Mouse (Mus musculus) embryo, embryonic 9.5 days (tissue): ENCODE data around the gene Cyp2d12.
"Not testable (repeated sequence)": the region's sequence is repeated elsewhere in the genome, so short reads cannot be mapped to it uniquely, and the experiment has no call there.

Experiments used
- DNase-seq: peaks from one replicate; pipeline ENCODE4 v3.0.0-alpha.2; 2017; ENCODE audit errors: extremely low spot score

The Cyp2d12 gene

DNA sequence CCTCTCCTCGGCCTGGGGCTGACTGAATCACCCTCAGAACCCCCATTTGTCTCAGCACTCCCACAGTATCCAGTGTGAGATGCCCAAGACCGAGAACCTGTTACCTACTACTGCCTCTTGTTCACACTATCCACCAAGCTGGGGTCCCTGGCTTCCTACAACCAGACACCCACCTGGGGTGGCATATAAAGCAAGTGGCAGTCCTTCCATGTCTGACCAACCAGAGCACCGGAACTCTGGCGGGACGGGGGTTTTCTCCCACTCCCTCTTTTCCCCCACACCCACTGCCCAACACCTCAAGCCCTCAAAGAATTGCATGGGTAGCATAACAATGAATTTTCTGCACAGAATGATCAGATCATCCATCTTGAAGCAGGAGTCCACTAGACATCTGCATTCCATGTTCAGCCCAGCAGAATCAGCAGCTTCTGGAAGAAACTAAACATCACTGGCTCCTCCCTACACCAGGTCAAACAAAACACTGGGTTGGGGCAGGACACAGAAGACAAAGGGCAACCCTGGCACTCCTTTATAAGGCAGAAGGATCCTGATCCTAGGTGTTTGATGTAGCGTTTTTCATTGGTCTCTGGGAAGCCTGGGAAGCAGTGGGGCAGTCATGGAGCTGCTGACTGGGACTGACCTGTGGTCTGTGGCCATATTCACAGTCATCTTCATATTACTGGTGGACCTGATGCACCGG, at the start of gene Cyp2d12:
Cyp2d12 (plus strand) TSS at position 542 of the 700 bp plus-strand sequence.
- no peak for DNase-seq

GRCm38 (mm10) chr15:82506971-82507370, 47.9 kb upstream of the Cyp2d12 start:
- DNase-seq, result no peak

DNA sequence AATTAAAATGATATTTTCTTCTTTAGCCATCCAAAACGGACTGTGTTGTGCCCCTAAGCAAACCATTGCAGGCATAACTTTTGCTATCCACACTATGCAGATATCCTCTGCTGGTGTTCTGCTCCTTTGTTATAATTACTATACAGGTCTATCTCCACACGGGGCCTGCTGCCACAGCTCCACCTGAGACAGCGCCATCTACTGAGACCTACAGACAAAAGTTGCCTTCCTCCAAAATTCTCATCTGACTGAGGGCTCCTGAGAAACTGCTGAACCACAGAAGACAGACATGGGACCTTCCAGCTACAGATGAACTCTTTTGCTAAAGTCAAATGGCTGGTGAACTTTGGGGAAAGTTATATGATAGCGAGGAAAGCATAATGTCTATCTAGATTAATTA, 47.1 kb upstream of the Cyp2d12 start:
- DNase-seq, result not testable (repeated sequence)

DNA sequence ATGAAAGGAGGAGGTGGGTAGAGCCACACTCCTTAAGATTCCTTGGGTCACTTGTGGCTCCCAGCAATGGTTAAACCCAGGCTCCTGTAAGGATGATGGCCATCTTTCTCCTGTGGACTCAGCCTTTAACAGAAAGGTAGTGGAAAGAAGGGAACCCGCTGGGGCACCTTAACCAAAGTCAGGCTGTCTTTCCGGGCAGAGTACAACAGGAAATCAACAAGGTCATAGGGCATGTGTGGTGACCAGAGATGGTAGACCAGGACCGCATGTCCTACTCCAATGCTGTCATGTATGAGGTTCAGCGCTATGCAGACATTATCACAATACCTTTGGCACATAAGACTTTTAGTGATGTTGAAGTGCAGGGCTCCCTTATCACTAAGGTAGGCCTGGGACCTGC, 45.4 kb upstream of the Cyp2d12 start:
- not testable (repeated sequence) for DNase-seq

GRCm38 (mm10) chr15:82510500-82510899, 44.4 kb upstream of the Cyp2d12 start:
- DNase-seq, result not testable (repeated sequence)

DNA sequence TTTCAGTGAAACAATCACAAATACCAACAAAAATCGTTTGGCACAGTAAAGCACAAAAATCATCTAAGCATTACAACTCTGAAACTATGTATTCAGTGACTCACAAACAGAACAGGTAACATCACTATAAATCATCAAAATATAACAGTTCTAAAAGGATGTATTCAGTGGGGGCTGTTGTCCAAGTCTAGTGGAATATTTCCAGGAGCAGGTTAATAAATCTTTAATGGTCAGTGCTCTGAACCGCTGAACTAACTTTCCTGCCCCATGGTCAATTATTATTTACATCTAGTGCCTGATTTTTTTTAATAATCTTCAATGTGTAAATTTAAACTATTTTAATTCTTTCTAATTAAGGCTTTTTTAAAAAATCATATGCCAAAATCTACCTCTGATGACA, 42.8 kb upstream of the Cyp2d12 start:
- DNase-seq, result not testable (repeated sequence)

- DNase-seq, result not testable (repeated sequence)
Measured at GRCm38 (mm10) chr15:82516174-82516573, 38.7 kb upstream of the Cyp2d12 start.

GRCm38 (mm10) chr15:82527371-82527770, 27.5 kb upstream of the Cyp2d12 start:
- DNase-seq, result not testable (repeated sequence)

GRCm38 (mm10) chr15:82532721-82533120, 22.2 kb upstream of the Cyp2d12 start:
- DNase-seq, result not testable (repeated sequence)

DNA sequence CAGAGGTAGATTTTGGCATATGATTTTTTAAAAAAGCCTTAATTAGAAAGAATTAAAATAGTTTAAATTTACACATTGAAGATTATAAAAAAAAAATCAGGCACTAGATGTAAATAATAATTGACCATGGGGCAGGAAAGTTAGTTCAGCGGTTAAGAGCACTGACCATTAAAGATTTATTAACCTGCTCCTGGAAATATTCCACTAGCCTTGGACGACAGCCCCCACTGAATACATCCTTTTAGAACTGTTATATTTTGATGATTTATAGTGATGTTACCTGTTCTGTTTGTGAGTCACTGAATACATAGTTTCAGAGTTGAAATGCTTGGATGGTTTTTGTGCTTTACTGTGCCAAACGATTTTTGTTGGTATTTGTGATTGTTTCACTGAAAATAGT, 11.9 kb upstream of the Cyp2d12 start:
- DNase-seq, result not testable (repeated sequence)

- not testable (repeated sequence) for DNase-seq
Measured at GRCm38 (mm10) chr15:82544561-82544960, 10.3 kb upstream of the Cyp2d12 start.

DNA sequence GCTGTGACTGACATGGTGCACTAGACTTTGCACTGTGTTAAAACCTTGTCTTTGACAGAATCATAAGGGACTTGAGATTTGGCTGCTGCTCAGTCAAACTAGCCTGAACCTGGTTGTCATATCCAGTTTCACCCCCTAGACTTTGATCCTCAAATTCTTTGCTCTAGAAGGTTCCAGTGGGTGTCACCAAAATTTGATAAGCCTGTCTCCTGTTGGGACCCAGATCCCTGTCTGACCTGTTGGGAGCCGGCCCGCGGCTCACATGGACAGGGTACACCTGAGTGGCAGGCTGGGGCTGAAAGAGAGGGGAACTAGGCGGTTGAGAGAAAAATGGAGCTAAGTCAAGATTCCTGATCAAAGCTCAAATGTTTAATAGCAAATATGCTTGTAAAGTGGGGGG, 7.1 kb upstream of the Cyp2d12 start:
- DNase-seq, result not testable (repeated sequence)

DNA sequence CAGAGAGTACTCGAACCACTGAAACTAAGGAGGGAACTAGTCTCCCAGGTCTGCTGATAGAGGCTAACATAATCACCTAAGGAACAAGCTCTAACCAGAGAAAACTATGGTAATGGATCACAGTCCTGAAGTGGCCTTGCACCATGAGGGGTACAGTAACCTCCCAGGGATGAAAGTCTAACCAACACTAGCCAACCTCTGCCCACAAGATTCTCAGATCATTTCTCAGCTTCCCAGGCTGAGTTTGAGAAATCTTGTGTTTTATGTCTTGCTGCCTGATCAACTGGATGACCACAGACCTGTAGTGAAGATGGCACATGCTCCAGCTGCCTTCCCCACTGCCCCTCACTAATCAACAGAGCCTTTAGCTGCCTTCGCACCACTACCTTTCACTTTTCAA, 1.7 kb upstream of the Cyp2d12 start:
- DNase-seq, result not testable (repeated sequence)

DNA sequence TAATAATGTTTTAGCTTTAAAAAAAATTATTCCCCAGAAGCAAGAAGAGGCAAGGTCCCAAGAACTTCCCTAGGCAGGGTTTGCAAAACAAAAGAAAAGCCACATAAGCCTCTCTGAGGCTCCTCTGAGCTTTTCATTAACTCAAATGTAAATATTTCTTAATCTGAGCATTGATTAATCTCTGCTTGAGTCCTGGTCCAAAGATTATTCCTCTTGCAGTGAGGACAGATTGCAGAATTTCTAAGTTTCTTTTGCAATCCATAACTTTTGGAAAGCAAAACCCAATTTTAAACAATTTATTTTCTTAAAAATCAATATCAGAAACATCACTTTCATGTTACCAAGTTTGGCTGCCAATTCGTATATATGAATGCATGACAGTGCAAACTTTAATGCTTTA, 18.0 kb downstream of the Cyp2d12 start:
- no peak for DNase-seq

- DNase-seq, result no peak
Measured at GRCm38 (mm10) chr15:82579071-82579470, 24.2 kb downstream of the Cyp2d12 start.

GRCm38 (mm10) chr15:82582621-82583020, 27.7 kb downstream of the Cyp2d12 start:
- DNase-seq, result no peak
